Mouse (Mus musculus): ENCODE measurements around the gene Rps6kc1. TPM values are rescaled to one million over a fixed set of nuclear protein-coding genes. Genes with fewer than 3 reads are reported as not detected.

The Rps6kc1 gene
- total and polyA plus RNA-seq, 2 experiments from 2014 or later = 26.1 to 42.8 TPM

GRCm38 (mm10) chr1:190658266-190658665 is 253.3 kb downstream of the Rps6kc1 start:
- H3K9ac ChIP-seq = no peak overlapping the region
- DNase-seq (no peak), ATAC-seq (no peak)
- no peak overlapping the region for H3K4me2 ChIP-seq (ENCODE audit: low read depth)
- no peaks in the 10 kb centered on the region for H3K36me3 ChIP-seq (ENCODE audit: insufficient read depth)
- WGBS = 93% methylated on average over 13 of the region's 13 CpGs
- no peak overlapping the region for H3K4me3 ChIP-seq (ENCODE audit: low read depth, low read length)
- no peak overlapping the region for H3K27ac ChIP-seq (ENCODE audit: low read depth, low read length)
- no peaks in the 10 kb centered on the region for H3K9me3 ChIP-seq (ENCODE audit: low read length)
- H3K4me1 ChIP-seq (ENCODE audit: insufficient read depth) = peaks cover 14% of the 10 kb centered on the region
- H3K27me3 ChIP-seq (ENCODE audit: insufficient read depth, low read length) = no peaks in the 10 kb centered on the region
- TF ChIP-seq CTCF (IDR thresholded peaks at IDR 0.05; ENCODE audit: low read depth) = no peak

- H3K27ac ChIP-seq (ENCODE audit: low read depth, low read length) = no peak overlapping the region
- no peak overlapping the region for H3K4me3 ChIP-seq (ENCODE audit: low read depth, low read length)
- H3K9ac ChIP-seq = no peak overlapping the region
- no peaks in the 10 kb centered on the region for H3K36me3 ChIP-seq (ENCODE audit: insufficient read depth)
- H3K4me2 ChIP-seq (ENCODE audit: low read depth) = no peak overlapping the region
- peaks cover 14% of the 10 kb centered on the region for H3K4me1 ChIP-seq (ENCODE audit: insufficient read depth)
- H3K9me3 ChIP-seq (ENCODE audit: low read length) = no peaks in the 10 kb centered on the region
- ATAC-seq (no peak), DNase-seq (no peak)
- no peak for TF ChIP-seq CTCF (IDR thresholded peaks at IDR 0.05; ENCODE audit: low read depth)
- WGBS = 42% methylated on average over 9 of the region's 9 CpGs
- no peaks in the 10 kb centered on the region for H3K27me3 ChIP-seq (ENCODE audit: insufficient read depth, low read length)
These were observed 255.5 kb downstream of the Rps6kc1 start for GRCm38 (mm10) chr1:190656089-190656488.

- no peaks in the 10 kb centered on the region for H3K9me3 ChIP-seq (ENCODE audit: low read length)
- DNase-seq (no peak), ATAC-seq (no peak)
- no peak overlapping the region for H3K27ac ChIP-seq (ENCODE audit: low read depth, low read length)
- no peaks in the 10 kb centered on the region for H3K36me3 ChIP-seq (ENCODE audit: insufficient read depth)
- no peak for TF ChIP-seq CTCF (IDR thresholded peaks at IDR 0.05; ENCODE audit: low read depth)
- H3K4me3 ChIP-seq (ENCODE audit: low read depth, low read length) = no peak overlapping the region
- WGBS = 42% methylated on average over 7 of the region's 7 CpGs
- no peak overlapping the region for H3K9ac ChIP-seq
- H3K4me2 ChIP-seq (ENCODE audit: low read depth) = no peak overlapping the region
- H3K4me1 ChIP-seq (ENCODE audit: insufficient read depth) = peaks cover 14% of the 10 kb centered on the region
- H3K27me3 ChIP-seq (ENCODE audit: insufficient read depth, low read length) = no peaks in the 10 kb centered on the region
These were observed 255.9 kb downstream of the Rps6kc1 start for GRCm38 (mm10) chr1:190655651-190656050.

- H3K27me3 ChIP-seq (ENCODE audit: insufficient read depth, low read length) = no peaks in the 10 kb centered on the region
- H3K36me3 ChIP-seq (ENCODE audit: insufficient read depth) = no peaks in the 10 kb centered on the region
- H3K27ac ChIP-seq (ENCODE audit: low read depth, low read length) = no peak overlapping the region
- no peaks in the 10 kb centered on the region for H3K9me3 ChIP-seq (ENCODE audit: low read length)
- no peak overlapping the region for H3K4me3 ChIP-seq (ENCODE audit: low read depth, low read length)
- no peak for DNase-seq
- peaks cover 14% of the 10 kb centered on the region for H3K4me1 ChIP-seq (ENCODE audit: insufficient read depth)
- no peak for TF ChIP-seq CTCF (IDR thresholded peaks at IDR 0.05; ENCODE audit: low read depth)
- no peak overlapping the region for H3K4me2 ChIP-seq (ENCODE audit: low read depth)
- no peak for ATAC-seq
- no peak overlapping the region for H3K9ac ChIP-seq
- 77% methylated on average over 7 of the region's 7 CpGs for WGBS
These were observed 256.5 kb downstream of the Rps6kc1 start for GRCm38 (mm10) chr1:190655081-190655480.

- DNase-seq = no peak
- H3K9ac ChIP-seq = no peak overlapping the region
- peaks cover 14% of the 10 kb centered on the region for H3K4me1 ChIP-seq (ENCODE audit: insufficient read depth)
- peak overlapping the region; percentile 23; the same call in 1 of the 2 replicates for H3K4me2 ChIP-seq (ENCODE audit: low read depth)
- H3K36me3 ChIP-seq (ENCODE audit: insufficient read depth) = no peaks in the 10 kb centered on the region
- H3K4me3 ChIP-seq (ENCODE audit: low read depth, low read length) = no peak overlapping the region
- no peak overlapping the region for H3K27ac ChIP-seq (ENCODE audit: low read depth, low read length)
- H3K9me3 ChIP-seq (ENCODE audit: low read length) = no peaks in the 10 kb centered on the region
- WGBS = 42% methylated on average over 6 of the region's 6 CpGs
- TF ChIP-seq CTCF (IDR thresholded peaks at IDR 0.05; ENCODE audit: low read depth) = no peak
- no peak; the same call in 1 of the 2 replicates for ATAC-seq
- no peaks in the 10 kb centered on the region for H3K27me3 ChIP-seq (ENCODE audit: insufficient read depth, low read length)
These were observed 256.9 kb downstream of the Rps6kc1 start for GRCm38 (mm10) chr1:190654694-190655001.

- peak; percentile 82 for ATAC-seq
These were observed 257.4 kb downstream of the Rps6kc1 start for GRCm38 (mm10) chr1:190653989-190654693.

GRCm38 (mm10) chr1:190653081-190653480 is 258.5 kb downstream of the Rps6kc1 start:
- 84% methylated on average over 6 of the region's 6 CpGs for WGBS
- no peak for ATAC-seq
- H3K9ac ChIP-seq = no peak overlapping the region
- peaks cover 14% of the 10 kb centered on the region for H3K4me1 ChIP-seq (ENCODE audit: insufficient read depth)
- H3K9me3 ChIP-seq (ENCODE audit: low read length) = no peaks in the 10 kb centered on the region
- no peaks in the 10 kb centered on the region for H3K36me3 ChIP-seq (ENCODE audit: insufficient read depth)
- no peak overlapping the region for H3K27ac ChIP-seq (ENCODE audit: low read depth, low read length)
- DNase-seq = no peak
- no peak overlapping the region for H3K4me3 ChIP-seq (ENCODE audit: low read depth, low read length)
- no peak for TF ChIP-seq CTCF (IDR thresholded peaks at IDR 0.05; ENCODE audit: low read depth)
- H3K27me3 ChIP-seq (ENCODE audit: insufficient read depth, low read length) = no peaks in the 10 kb centered on the region
- H3K4me2 ChIP-seq (ENCODE audit: low read depth) = no peak overlapping the region

More at GRCm38 (mm10) chr1:190653989-190654693, 257.4 kb downstream of the Rps6kc1 start:
- no peaks in the 10 kb centered on the region for H3K27me3 ChIP-seq (ENCODE audit: insufficient read depth, low read length)
- H3K27ac ChIP-seq (ENCODE audit: low read depth, low read length) = no peak overlapping the region
- H3K9ac ChIP-seq = no peak overlapping the region
- TF ChIP-seq CTCF (IDR thresholded peaks at IDR 0.05; ENCODE audit: low read depth) = no peak
- no peaks in the 10 kb centered on the region for H3K9me3 ChIP-seq (ENCODE audit: low read length)
- WGBS = 23% methylated on average over 20 of the region's 20 CpGs
- no peak overlapping the region for H3K4me3 ChIP-seq (ENCODE audit: low read depth, low read length)
- peak overlapping the region; percentile 23; the same call in 1 of the 2 replicates for H3K4me2 ChIP-seq (ENCODE audit: low read depth)
- H3K36me3 ChIP-seq (ENCODE audit: insufficient read depth) = no peaks in the 10 kb centered on the region
- H3K4me1 ChIP-seq (ENCODE audit: insufficient read depth) = peaks cover 14% of the 10 kb centered on the region
- peak; percentile 56 for DNase-seq

Other genes with a start within 250 kb of the Rps6kc1 start
- 48.5 and 49.1 TPM in 2 replicates for gene Angel2, start 13.3 kb upstream of the Rps6kc1 start, total RNA-seq (2014; rRNA removed)
- 44.3 and 47.7 TPM in 2 replicates for gene Angel2, start 13.3 kb upstream of the Rps6kc1 start, polyA plus RNA-seq (2015; fragmentation: Nextera tagmentation; extraction: Ambion mirVana)
- 46.4 and 47.5 TPM in 2 replicates for gene Vash2, start 67.5 kb upstream of the Rps6kc1 start, total RNA-seq (2014; rRNA removed)
- gene Vash2, start 67.5 kb upstream of the Rps6kc1 start, polyA plus RNA-seq (2015; fragmentation: Nextera tagmentation; extraction: Ambion mirVana) = 60.9 and 63.7 TPM in 2 replicates
- gene Flvcr1, start 114.4 kb upstream of the Rps6kc1 start, total RNA-seq (2014; rRNA removed) = 28.8 and 33.9 TPM in 2 replicates
- 5.1 and 7.6 TPM in 2 replicates for gene Flvcr1, start 114.4 kb upstream of the Rps6kc1 start, polyA plus RNA-seq (2015; fragmentation: Nextera tagmentation; extraction: Ambion mirVana)
- not detected in 2 replicates for gene Spata45, start 124.9 kb upstream of the Rps6kc1 start, total RNA-seq (2014; rRNA removed)
- not detected in 2 replicates for gene Spata45, start 124.9 kb upstream of the Rps6kc1 start, polyA plus RNA-seq (2015; fragmentation: Nextera tagmentation; extraction: Ambion mirVana)
- 23.0 and 24.8 TPM in 2 replicates for gene Tatdn3, start 151.2 kb upstream of the Rps6kc1 start, total RNA-seq (2014; rRNA removed)
- 11.9 and 13.2 TPM in 2 replicates for gene Tatdn3, start 151.2 kb upstream of the Rps6kc1 start, polyA plus RNA-seq (2015; fragmentation: Nextera tagmentation; extraction: Ambion mirVana)
- gene Nsl1, start 151.2 kb upstream of the Rps6kc1 start, total RNA-seq (2014; rRNA removed) = 2.1 and 4.7 TPM in 2 replicates
- gene Nsl1, start 151.2 kb upstream of the Rps6kc1 start, polyA plus RNA-seq (2015; fragmentation: Nextera tagmentation; extraction: Ambion mirVana) = 1.2 and 2.5 TPM in 2 replicates
- 1.4 and 1.8 TPM in 2 replicates for gene Batf3, start 186.1 kb upstream of the Rps6kc1 start, total RNA-seq (2014; rRNA removed)
- 1.2 and 1.3 TPM in 2 replicates for gene Batf3, start 186.1 kb upstream of the Rps6kc1 start, polyA plus RNA-seq (2015; fragmentation: Nextera tagmentation; extraction: Ambion mirVana)